Mouse (Mus musculus) stomach, embryonic 16.5 days (tissue): ENCODE data around the gene Chkb. TPM values are rescaled to one million over a fixed set of nuclear protein-coding genes. Genes with fewer than 3 reads are reported as not detected.

ENCODE experiments used
- ATAC-seq: fragments of 200-750 bp; cut with Nextera tagmentation; 2 replicates; pipeline ENCODE4 v1.8.0; 2017; ENCODE audit warnings: moderate number of reproducible peaks, moderate TSS enrichment; ENCODE audit not compliant: insufficient read depth, low FRiP score
- H3K27ac ChIP-seq: fragments of 300-500 bp; sonication (generic); 2 replicates; pipeline ENCODE4 v1.5.1; 2014; ENCODE audit warnings: low read length
- H3K27me3 ChIP-seq: fragments of 300-500 bp; sonication (generic); 2 replicates; pipeline ENCODE4 v1.6.1; 2014; ENCODE audit warnings: low read length, control low read depth, mixed read lengths; ENCODE audit not compliant: control insufficient read depth, insufficient read depth
- H3K36me3 ChIP-seq: fragments of 300-500 bp; sonication (generic); 2 replicates; pipeline ENCODE4 v1.6.1; 2014; ENCODE audit warnings: low read length; ENCODE audit not compliant: control insufficient read depth, insufficient read depth
- H3K4me1 ChIP-seq: fragments of 300-500 bp; sonication (generic); 2 replicates; pipeline ENCODE4 v1.6.1; 2014; ENCODE audit warnings: low read length, control low read depth, mixed read lengths; ENCODE audit not compliant: control insufficient read depth, insufficient read depth
- H3K4me2 ChIP-seq: fragments of 300-500 bp; sonication (generic); 2 replicates; pipeline ENCODE4 v1.6.1; 2014; ENCODE audit warnings: low read depth, low read length, mixed read lengths
- H3K4me3 ChIP-seq: fragments of 300-500 bp; sonication (generic); replicated peaks from 2 replicates; pipeline ENCODE4 v1.5.1; 2014; ENCODE audit warnings: mild to moderate bottlenecking, low read length
- H3K9ac ChIP-seq: fragments of 300-500 bp; sonication (generic); 2 replicates; pipeline ENCODE4 v1.6.1; 2014; ENCODE audit warnings: low read length
- H3K9me3 ChIP-seq: fragments of 300-500 bp; sonication (generic); replicated peaks from 2 replicates; pipeline ENCODE4 v1.6.1; 2016; ENCODE audit warnings: low read length, control low read depth; ENCODE audit not compliant: control insufficient read depth
- WGBS: fragments of 180-500 bp; shearing (Covaris S2); extraction: QIAGEN DNeasy Blood & Tissue Kit; methylation state at CpG from one replicate; pipeline ENCODE4 v1.1.7; 2014; 5-methylcytosine and 5-hydroxymethylcytosine counted together
- polyA plus RNA-seq: library from polyadenylated mRNA; unstranded; fragments of >200 nt; fragmentation: Nextera tagmentation; extraction: Ambion mirVana; gene quantifications from 2 replicates; pipeline ENCODE4 v1.2.1, GENCODE M21; 2015

Gene Chkb
- polyA plus RNA-seq, 1 experiment from 2014 or later = 49.2 TPM

GRCm38 (mm10) chr15:89425711-89426121 is 4.0 kb downstream of the Chkb start, which contains the start of gene Cpt1b:
Cpt1b (minus strand) TSS chr15:89425863.
- no peak within 1 kb of the TSS for H3K9ac ChIP-seq
- no peak within 1 kb of the TSS for H3K27ac ChIP-seq
- H3K36me3 ChIP-seq = 0 out of 2 replicates have a peak, but pooled peaks cover 5% of the 10 kb centered on the region
- no peak for ATAC-seq
- H3K27me3 ChIP-seq = no peaks in the 10 kb centered on the region
- H3K4me3 ChIP-seq = no peak within 1 kb of the TSS
- no peaks in the 10 kb centered on the region for H3K9me3 ChIP-seq
- H3K4me1 ChIP-seq = peaks cover 7% of the 10 kb centered on the region; the same call in 1 of the 2 replicates
- WGBS = 44% methylated on average over 6 of the region's 6 CpGs
- H3K4me2 ChIP-seq = no peak within 1 kb of the TSS

- no peaks in the 10 kb centered on the region for H3K9me3 ChIP-seq
- H3K4me1 ChIP-seq = peaks cover 7% of the 10 kb centered on the region; the same call in 1 of the 2 replicates
- H3K36me3 ChIP-seq = 0 out of 2 replicates have a peak, but pooled peaks cover 5% of the 10 kb centered on the region
- H3K4me3 ChIP-seq = no peak overlapping the region
- WGBS = 85% methylated on average over 8 of the region's 8 CpGs
- no peaks in the 10 kb centered on the region for H3K27me3 ChIP-seq
- H3K4me2 ChIP-seq = no peak overlapping the region
- H3K9ac ChIP-seq = no peak overlapping the region
- no peak for ATAC-seq
- H3K27ac ChIP-seq = no peak overlapping the region
Observed at GRCm38 (mm10) chr15:89424621-89425020, 5.1 kb downstream of the Chkb start.

GRCm38 (mm10) chr15:89421938-89422337 is 7.8 kb downstream of the Chkb start:
- Histone ChIP-seq H3K4me3 (no peak overlapping the region), H3K9me3 (no peaks in the 10 kb centered on the region), H3K9ac (no peak overlapping the region), H3K27me3 (no peaks in the 10 kb centered on the region), H3K36me3 (0 out of 2 replicates have a peak, but pooled peaks cover 5% of the 10 kb centered on the region), H3K4me1 (no peaks in the 10 kb centered on the region), H3K27ac (no peak overlapping the region), H3K4me2 (no peak overlapping the region)
- 95% methylated on average over 9 of the region's 9 CpGs for WGBS
- ATAC-seq = no peak

- Histone ChIP-seq H3K4me2 (no peak overlapping the region), H3K36me3 (no peaks in the 10 kb centered on the region), H3K9ac (no peak overlapping the region), H3K27me3 (no peaks in the 10 kb centered on the region), H3K4me3 (no peak overlapping the region), H3K4me1 (no peaks in the 10 kb centered on the region), H3K9me3 (no peaks in the 10 kb centered on the region), H3K27ac (no peak overlapping the region)
- 84% methylated on average over 8 of the region's 8 CpGs for WGBS
- ATAC-seq = no peak
Observed at GRCm38 (mm10) chr15:89415282-89415681, 14.4 kb downstream of the Chkb start.

GRCm38 (mm10) chr15:89410118-89410517 is 19.6 kb downstream of the Chkb start, which contains the start of gene Syce3:
Syce3 (minus strand) TSS chr15:89410503.
- Histone ChIP-seq H3K4me2 (no peak within 1 kb of the TSS), H3K9ac (no peak within 1 kb of the TSS), H3K27ac (no peak within 1 kb of the TSS), H3K9me3 (peaks cover 4% of the 10 kb centered on the region), H3K36me3 (no peaks in the 10 kb centered on the region), H3K27me3 (no peaks in the 10 kb centered on the region), H3K4me3 (no peak within 1 kb of the TSS), H3K4me1 (no peaks in the 10 kb centered on the region)
- ATAC-seq = no peak
- 79% methylated on average over 23 of the region's 24 CpGs for WGBS

GRCm38 (mm10) chr15:89406691-89407090 is 23.0 kb downstream of the Chkb start:
- H3K4me2 ChIP-seq = no peak overlapping the region
- H3K9me3 ChIP-seq = peaks cover 4% of the 10 kb centered on the region
- no peak overlapping the region for H3K9ac ChIP-seq
- no peaks in the 10 kb centered on the region for H3K36me3 ChIP-seq
- no peak overlapping the region for H3K4me3 ChIP-seq
- H3K4me1 ChIP-seq = no peaks in the 10 kb centered on the region
- H3K27me3 ChIP-seq = no peaks in the 10 kb centered on the region
- ATAC-seq = no peak
- H3K27ac ChIP-seq = no peak overlapping the region

- H3K9ac ChIP-seq = no peak overlapping the region
- no peaks in the 10 kb centered on the region for H3K27me3 ChIP-seq
- H3K4me2 ChIP-seq = no peak overlapping the region
- no peaks in the 10 kb centered on the region for H3K36me3 ChIP-seq
- H3K4me1 ChIP-seq = no peaks in the 10 kb centered on the region
- no peak overlapping the region for H3K27ac ChIP-seq
- H3K4me3 ChIP-seq = no peak overlapping the region
- WGBS = 79% methylated on average over 10 of the region's 10 CpGs
- no peak for ATAC-seq
- peaks cover 4% of the 10 kb centered on the region for H3K9me3 ChIP-seq
Observed at GRCm38 (mm10) chr15:89404831-89405623, 24.7 kb downstream of the Chkb start.

GRCm38 (mm10) chr15:89402471-89402870 is 27.2 kb downstream of the Chkb start:
- peaks cover 4% of the 10 kb centered on the region for H3K9me3 ChIP-seq
- H3K36me3 ChIP-seq = no peaks in the 10 kb centered on the region
- no peaks in the 10 kb centered on the region for H3K27me3 ChIP-seq
- H3K4me2 ChIP-seq = no peak overlapping the region
- 95% methylated on average over 1 of the region's 1 CpGs for WGBS
- H3K27ac ChIP-seq = no peak overlapping the region
- no peaks in the 10 kb centered on the region for H3K4me1 ChIP-seq
- no peak overlapping the region for H3K4me3 ChIP-seq
- no peak overlapping the region for H3K9ac ChIP-seq
- ATAC-seq = no peak

GRCm38 (mm10) chr15:89399716-89400115 is 30.0 kb downstream of the Chkb start:
- H3K4me3 ChIP-seq = no peak overlapping the region
- H3K4me2 ChIP-seq = no peak overlapping the region
- H3K4me1 ChIP-seq = no peaks in the 10 kb centered on the region
- no peak overlapping the region for H3K27ac ChIP-seq
- H3K9me3 ChIP-seq = no peaks in the 10 kb centered on the region
- H3K27me3 ChIP-seq = no peaks in the 10 kb centered on the region
- no peaks in the 10 kb centered on the region for H3K36me3 ChIP-seq
- H3K9ac ChIP-seq = no peak overlapping the region
- no peak for ATAC-seq
- 57% methylated on average over 1 of the region's 1 CpGs for WGBS
